Mouse (Mus musculus) forebrain, embryonic 16.5 days (tissue): ENCODE measurements around the gene Rfc2. TPM values are rescaled to one million over a fixed set of nuclear protein-coding genes. Genes with fewer than 3 reads are reported as not detected.

Source experiments
- ATAC-seq: fragments of 200-750 bp; cut with Nextera tagmentation; 2 replicates; pipeline ENCODE4 v1.8.0; 2017; ENCODE audit warnings: mild to moderate bottlenecking, moderate library complexity
- H3K27ac ChIP-seq: fragments of 300-500 bp; sonication (generic); 2 replicates; pipeline ENCODE4 v1.5.1; 2014; ENCODE audit warnings: low read length, control low read depth
- H3K27me3 ChIP-seq: fragments of 300-500 bp; sonication (generic); replicated peaks from 2 replicates; pipeline ENCODE4 v1.6.1; 2014; ENCODE audit warnings: low read length; ENCODE audit not compliant: control insufficient read depth, insufficient read depth
- H3K36me3 ChIP-seq: fragments of 300-500 bp; sonication (generic); 2 replicates; pipeline ENCODE4 v1.6.1; 2014; ENCODE audit not compliant: control insufficient read depth, insufficient read depth
- H3K4me1 ChIP-seq: fragments of 300-500 bp; sonication (generic); replicated peaks from 2 replicates; pipeline ENCODE4 v1.6.1; 2014; ENCODE audit warnings: low read length; ENCODE audit not compliant: control insufficient read depth, insufficient read depth
- H3K4me2 ChIP-seq: fragments of 300-500 bp; sonication (generic); 2 replicates; pipeline ENCODE4 v1.6.1; 2014; ENCODE audit warnings: mild to moderate bottlenecking, low read length, control low read depth
- H3K4me3 ChIP-seq: fragments of 300-500 bp; sonication (generic); replicated peaks from 2 replicates; pipeline ENCODE4 v1.5.1; 2014; ENCODE audit warnings: mild to moderate bottlenecking, low read length, control low read depth
- H3K9ac ChIP-seq: fragments of 300-500 bp; sonication (generic); replicated peaks from 2 replicates; pipeline ENCODE4 v1.6.1; 2014; ENCODE audit warnings: low read depth, low read length, control low read depth
- H3K9me3 ChIP-seq: fragments of 300-500 bp; sonication (generic); 2 replicates; pipeline ENCODE4 v1.6.1; 2016; ENCODE audit warnings: low read length; ENCODE audit not compliant: control insufficient read depth
- WGBS: fragments of 180-500 bp; shearing (Covaris S2); extraction: QIAGEN DNeasy Blood & Tissue Kit; methylation state at CpG from one replicate; pipeline ENCODE4 v1.1.7; 2014; 5-methylcytosine and 5-hydroxymethylcytosine counted together
- polyA plus RNA-seq: library from polyadenylated mRNA; unstranded; fragments of >200 nt; fragmentation: Nextera tagmentation; extraction: Ambion mirVana; gene quantifications from 2 replicates; pipeline ENCODE4 v1.2.1, GENCODE M21; 2015

Gene Rfc2
- polyA plus RNA-seq = 212 and 215 TPM in 2 replicates

GRCm38 (mm10) chr5:134581146-134581545 is at the start of gene Rfc2:
Rfc2 (plus strand) TSS chr5:134581366.
- Histone ChIP-seq H3K36me3 (no peaks in the 10 kb centered on the region), H3K4me2 (no peak within 1 kb of the TSS), H3K27ac (no peak within 1 kb of the TSS), H3K4me3 (no peak within 1 kb of the TSS), H3K4me1 (peaks cover 9% of the 10 kb centered on the region), H3K27me3 (no peaks in the 10 kb centered on the region), H3K9ac (no peak within 1 kb of the TSS), H3K9me3 (no peaks in the 10 kb centered on the region)
- WGBS = 85% methylated on average over 5 of the region's 5 CpGs
- ATAC-seq = no peak

- peaks cover 30% of the 10 kb centered on the region for H3K4me1 ChIP-seq
- 42% methylated on average over 9 of the region's 9 CpGs for WGBS
- H3K4me3 ChIP-seq = no peak overlapping the region
- H3K4me2 ChIP-seq = no peak overlapping the region
- peak overlapping the region; percentile 81; the same call in 1 of the 2 replicates for H3K27ac ChIP-seq
- H3K27me3 ChIP-seq = no peaks in the 10 kb centered on the region
- peaks cover 27% of the 10 kb centered on the region for H3K36me3 ChIP-seq
- ATAC-seq = peak; percentile 61
- H3K9ac ChIP-seq = no peak overlapping the region
- no peaks in the 10 kb centered on the region for H3K9me3 ChIP-seq
These were observed 49.6 kb upstream of the Rfc2 start for GRCm38 (mm10) chr5:134531585-134531984.

GRCm38 (mm10) chr5:134532417-134532816 is 48.7 kb upstream of the Rfc2 start:
- H3K36me3 ChIP-seq = peaks cover 26% of the 10 kb centered on the region
- no peak for ATAC-seq
- no peaks in the 10 kb centered on the region for H3K27me3 ChIP-seq
- no peak overlapping the region for H3K4me3 ChIP-seq
- no peak overlapping the region for H3K9ac ChIP-seq
- H3K9me3 ChIP-seq = no peaks in the 10 kb centered on the region
- H3K27ac ChIP-seq = no peak overlapping the region
- peaks cover 30% of the 10 kb centered on the region for H3K4me1 ChIP-seq
- WGBS = 96% methylated on average over 6 of the region's 6 CpGs
- no peak overlapping the region for H3K4me2 ChIP-seq

- no peak overlapping the region for H3K4me2 ChIP-seq
- no peak overlapping the region for H3K4me3 ChIP-seq
- no peaks in the 10 kb centered on the region for H3K27me3 ChIP-seq
- no peak overlapping the region for H3K9ac ChIP-seq
- no peak for ATAC-seq
- WGBS = 79% methylated on average over 6 of the region's 6 CpGs
- H3K4me1 ChIP-seq = peaks cover 20% of the 10 kb centered on the region
- H3K27ac ChIP-seq = no peak overlapping the region
- peaks cover 31% of the 10 kb centered on the region for H3K36me3 ChIP-seq
- H3K9me3 ChIP-seq = no peaks in the 10 kb centered on the region
These were observed 45.1 kb upstream of the Rfc2 start for GRCm38 (mm10) chr5:134536036-134536435.

GRCm38 (mm10) chr5:134539891-134540290 is 41.3 kb upstream of the Rfc2 start:
- ATAC-seq = peak; percentile 79
- H3K9me3 ChIP-seq = no peaks in the 10 kb centered on the region
- H3K27ac ChIP-seq = peak overlapping the region; percentile 10; the same call in 1 of the 2 replicates
- H3K9ac ChIP-seq = no peak overlapping the region
- H3K4me2 ChIP-seq = no peak overlapping the region
- WGBS = 5% methylated on average over 3 of the region's 3 CpGs
- peaks cover 27% of the 10 kb centered on the region for H3K4me1 ChIP-seq
- peaks cover 7% of the 10 kb centered on the region; the same call in 1 of the 2 replicates for H3K36me3 ChIP-seq
- H3K27me3 ChIP-seq = no peaks in the 10 kb centered on the region
- H3K4me3 ChIP-seq = no peak overlapping the region

- H3K9ac ChIP-seq = no peak overlapping the region
- WGBS = 76% methylated on average over 6 of the region's 6 CpGs
- 0 out of 2 replicates have a peak, but pooled peaks have one; percentile 18 for ATAC-seq
- no peaks in the 10 kb centered on the region for H3K27me3 ChIP-seq
- no peak overlapping the region for H3K4me2 ChIP-seq
- H3K4me3 ChIP-seq = no peak overlapping the region
- no peak overlapping the region for H3K27ac ChIP-seq
- H3K9me3 ChIP-seq = no peaks in the 10 kb centered on the region
- peaks cover 27% of the 10 kb centered on the region for H3K4me1 ChIP-seq
- peaks cover 4% of the 10 kb centered on the region; the same call in 1 of the 2 replicates for H3K36me3 ChIP-seq
These were observed 40.3 kb upstream of the Rfc2 start for GRCm38 (mm10) chr5:134540881-134541280.

- H3K27me3 ChIP-seq = no peaks in the 10 kb centered on the region
- H3K9me3 ChIP-seq = no peaks in the 10 kb centered on the region
- peaks cover 4% of the 10 kb centered on the region; the same call in 1 of the 2 replicates for H3K36me3 ChIP-seq
- 48% methylated on average over 7 of the region's 7 CpGs for WGBS
- peaks cover 31% of the 10 kb centered on the region for H3K4me1 ChIP-seq
- no peak for ATAC-seq
- H3K4me3 ChIP-seq = no peak overlapping the region
- no peak overlapping the region for H3K4me2 ChIP-seq
- no peak overlapping the region for H3K27ac ChIP-seq
- H3K9ac ChIP-seq = no peak overlapping the region
These were observed 39.5 kb upstream of the Rfc2 start for GRCm38 (mm10) chr5:134541640-134542039.

- no peaks in the 10 kb centered on the region for H3K36me3 ChIP-seq
- H3K27me3 ChIP-seq = no peaks in the 10 kb centered on the region
- peaks cover 55% of the 10 kb centered on the region for H3K4me1 ChIP-seq
- no peak overlapping the region for H3K4me2 ChIP-seq
- no peak overlapping the region for H3K27ac ChIP-seq
- no peak overlapping the region for H3K4me3 ChIP-seq
- H3K9ac ChIP-seq = no peak overlapping the region
- WGBS = 64% methylated on average over 19 of the region's 19 CpGs
- no peaks in the 10 kb centered on the region for H3K9me3 ChIP-seq
- no peak for ATAC-seq
These were observed 36.5 kb upstream of the Rfc2 start for GRCm38 (mm10) chr5:134544516-134545241.

- no peaks in the 10 kb centered on the region for H3K36me3 ChIP-seq
- H3K27me3 ChIP-seq = no peaks in the 10 kb centered on the region
- no peak overlapping the region for H3K4me3 ChIP-seq
- peaks cover 55% of the 10 kb centered on the region for H3K4me1 ChIP-seq
- H3K9ac ChIP-seq = no peak overlapping the region
- no peak overlapping the region for H3K4me2 ChIP-seq
- no peak overlapping the region for H3K27ac ChIP-seq
- no peak for ATAC-seq
- H3K9me3 ChIP-seq = no peaks in the 10 kb centered on the region
- 61% methylated on average over 3 of the region's 3 CpGs for WGBS
These were observed 35.9 kb upstream of the Rfc2 start for GRCm38 (mm10) chr5:134545242-134545629.
